Mouse (Mus musculus) kidney, embryonic 16.5 days (tissue): ENCODE measurements around the gene Mical3. TPM values are rescaled to one million over a fixed set of nuclear protein-coding genes. Genes with fewer than 3 reads are reported as not detected.

Experiments used
- ATAC-seq: fragments of 200-750 bp; cut with Nextera tagmentation; 2 replicates; pipeline ENCODE4 v1.8.0; 2017; ENCODE audit warnings: moderate TSS enrichment; ENCODE audit not compliant: low FRiP score, low TSS enrichment
- H3K27ac ChIP-seq: fragments of 300-500 bp; sonication (generic); 2 replicates; pipeline ENCODE4 v1.5.1; 2014; ENCODE audit warnings: low read length
- H3K27me3 ChIP-seq: fragments of 300-500 bp; sonication (generic); 2 replicates; pipeline ENCODE4 v1.6.1; 2014; ENCODE audit warnings: low read length, control low read depth, mixed read lengths; ENCODE audit not compliant: insufficient read depth
- H3K36me3 ChIP-seq: fragments of 300-500 bp; sonication (generic); 2 replicates; pipeline ENCODE4 v1.6.1; 2014; ENCODE audit warnings: low read length, control low read depth, mixed read lengths; ENCODE audit not compliant: insufficient read depth
- H3K4me1 ChIP-seq: fragments of 300-500 bp; sonication (generic); 2 replicates; pipeline ENCODE4 v1.6.1; 2014; ENCODE audit warnings: low read length, control low read depth, mixed read lengths; ENCODE audit not compliant: insufficient read depth
- H3K4me2 ChIP-seq: fragments of 300-500 bp; sonication (generic); replicated peaks from 2 replicates; pipeline ENCODE4 v1.6.1; 2014; ENCODE audit warnings: low read depth, low read length
- H3K4me3 ChIP-seq: fragments of 300-500 bp; sonication (generic); 2 replicates; pipeline ENCODE4 v1.5.1; 2014; ENCODE audit warnings: mild to moderate bottlenecking, low read length
- H3K9ac ChIP-seq: fragments of 300-500 bp; sonication (generic); replicated peaks from 2 replicates; pipeline ENCODE4 v1.6.1; 2014; ENCODE audit warnings: low read length
- H3K9me3 ChIP-seq: fragments of 300-500 bp; sonication (generic); 2 replicates; pipeline ENCODE4 v1.6.1; 2016; ENCODE audit warnings: low read length, control low read depth
- WGBS: fragments of 180-500 bp; shearing (Covaris S2); extraction: QIAGEN DNeasy Blood & Tissue Kit; methylation state at CpG from one replicate; pipeline ENCODE4 v1.1.7; 2014; 5-methylcytosine and 5-hydroxymethylcytosine counted together
- polyA plus RNA-seq: library from polyadenylated mRNA; unstranded; fragments of >200 nt; fragmentation: Nextera tagmentation; extraction: Ambion mirVana; gene quantifications from 2 replicates; pipeline ENCODE4 v1.2.1, GENCODE M21; 2015

Gene Mical3
- 10.9 and 11.6 TPM in 2 replicates for polyA plus RNA-seq

DNA sequence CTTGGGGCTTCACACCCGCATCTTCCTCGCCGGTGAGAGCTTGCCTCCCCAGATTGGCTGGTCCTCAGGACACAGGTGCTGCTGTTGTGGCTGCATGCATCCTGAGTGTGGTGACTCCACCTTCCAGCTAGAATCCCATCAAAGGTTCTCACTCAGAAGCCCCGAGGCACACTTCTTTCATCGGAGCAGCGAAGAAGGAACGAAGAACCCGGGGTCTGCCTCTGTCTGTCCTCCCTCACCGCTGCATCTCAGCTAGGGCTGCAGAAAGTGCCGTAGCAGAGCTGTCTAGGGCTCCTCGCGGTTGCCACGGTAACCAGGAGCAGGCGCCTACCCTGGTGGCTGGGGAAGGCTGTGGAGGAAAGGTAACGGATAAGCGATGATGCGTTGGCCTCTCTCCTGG is at the start of gene Mical3:
Gene Mical3 (minus strand): TSS at position 227 of the 400 bp plus-strand sequence.
- under 1% methylated on average over 17 of the region's 17 CpGs for WGBS
- peak within 1 kb of the TSS; percentile 74 for H3K4me2 ChIP-seq
- no peaks in the 10 kb centered on the region for H3K9me3 ChIP-seq
- peaks cover 14% of the 10 kb centered on the region for H3K4me1 ChIP-seq
- H3K9ac ChIP-seq: peak within 1 kb of the TSS; percentile 56
- no peak within 1 kb of the TSS for H3K27ac ChIP-seq
- peak within 1 kb of the TSS; percentile 41 for H3K4me3 ChIP-seq
- peaks cover 27% of the 10 kb centered on the region for H3K27me3 ChIP-seq
- ATAC-seq: peak; percentile 60
- no peaks in the 10 kb centered on the region for H3K36me3 ChIP-seq

DNA sequence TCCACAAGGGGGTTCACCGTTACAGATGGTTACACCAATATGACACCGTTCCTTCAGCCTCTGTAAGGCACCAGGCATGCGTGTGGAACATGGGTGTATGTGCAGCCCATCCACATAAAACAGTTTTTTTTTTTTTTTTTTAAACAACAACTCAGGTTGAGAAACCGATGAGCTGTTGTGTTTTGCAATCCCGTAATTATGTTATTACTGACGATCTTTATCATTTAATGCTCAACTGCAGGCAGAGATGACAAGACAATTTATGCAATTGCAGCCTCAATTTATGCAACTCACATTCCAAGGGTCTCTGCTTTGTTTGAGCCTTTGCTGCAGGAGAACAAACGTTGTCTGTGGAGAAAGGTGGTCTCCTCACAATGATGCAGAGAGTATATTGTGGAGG is 49.0 kb upstream of the Mical3 start:
- Histone ChIP-seq H3K36me3 (no peaks in the 10 kb centered on the region), H3K9ac (no peak overlapping the region), H3K4me3 (no peak overlapping the region), H3K4me1 (peaks cover 11% of the 10 kb centered on the region; the same call in 1 of the 2 replicates), H3K9me3 (no peaks in the 10 kb centered on the region), H3K4me2 (no peak overlapping the region), H3K27me3 (no peaks in the 10 kb centered on the region), H3K27ac (no peak overlapping the region)
- 72% methylated on average over 7 of the region's 7 CpGs for WGBS
- no peak for ATAC-seq

DNA sequence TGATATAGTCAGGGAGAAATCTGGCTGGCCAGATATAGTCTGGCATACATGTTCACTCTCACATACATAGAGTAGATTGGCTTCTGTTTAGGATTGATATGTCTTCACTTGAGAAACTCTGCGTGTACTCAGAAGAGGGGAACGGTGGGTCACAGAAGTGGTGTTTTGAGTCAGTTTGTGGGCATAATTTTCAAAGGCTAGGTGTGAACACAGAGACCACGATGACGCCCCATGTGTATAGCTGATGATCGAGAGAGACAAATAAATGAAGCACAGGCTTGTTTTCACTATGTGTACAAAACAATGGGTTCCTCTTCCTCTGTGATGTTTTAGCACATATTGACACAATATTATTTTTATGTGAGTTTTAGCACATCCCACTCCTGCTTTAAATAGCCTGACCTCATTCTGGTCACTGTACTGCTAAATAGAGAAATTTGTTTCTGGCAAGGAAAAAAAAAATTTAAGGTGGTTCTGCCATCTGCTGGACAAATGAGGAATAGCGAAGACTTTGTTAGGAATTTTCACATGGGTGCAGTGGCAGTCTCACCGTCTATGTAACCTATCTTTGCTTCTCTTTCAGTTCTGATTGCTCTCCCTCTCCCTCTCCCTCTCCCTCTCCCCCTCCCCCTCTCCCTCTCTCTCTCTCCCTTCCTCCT is 48.0 kb upstream of the Mical3 start:
- Histone ChIP-seq H3K27me3 (no peaks in the 10 kb centered on the region), H3K27ac (no peak overlapping the region), H3K4me3 (no peak overlapping the region), H3K4me2 (no peak overlapping the region), H3K36me3 (no peaks in the 10 kb centered on the region), H3K4me1 (0 out of 2 replicates have a peak, but pooled peaks cover 3% of the 10 kb centered on the region), H3K9ac (no peak overlapping the region), H3K9me3 (no peaks in the 10 kb centered on the region)
- 62% methylated on average over 7 of the region's 7 CpGs for WGBS
- no peak for ATAC-seq

DNA sequence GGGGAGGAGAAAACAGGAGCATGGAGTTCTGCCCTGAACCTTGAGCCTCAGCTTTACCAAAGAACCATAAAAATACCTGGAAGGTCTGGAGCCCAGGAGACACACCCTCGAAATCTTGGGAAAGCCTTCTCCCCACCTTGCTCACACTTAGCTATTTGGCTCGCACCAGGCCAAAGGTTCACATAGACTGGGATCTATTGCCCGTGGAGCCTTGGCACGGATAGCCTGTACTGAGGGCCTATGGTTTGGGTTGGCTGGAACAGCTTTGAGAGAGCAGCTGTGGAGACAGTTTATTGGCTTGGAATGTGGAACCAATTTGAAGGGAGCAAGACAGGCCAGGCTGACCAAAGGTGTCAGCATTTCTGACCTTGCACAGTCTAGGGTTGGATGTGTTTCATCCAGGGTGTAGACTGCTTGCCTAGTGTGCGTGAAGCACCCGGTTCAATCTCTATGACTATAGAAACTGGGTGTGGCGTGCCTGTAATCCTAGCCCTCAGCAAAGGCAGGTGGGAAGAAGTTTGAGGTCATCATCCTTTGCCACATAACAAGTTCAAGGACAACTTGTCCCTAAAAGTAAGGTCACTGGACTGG is 46.4 kb upstream of the Mical3 start:
- ATAC-seq: no peak
- Histone ChIP-seq H3K4me3 (no peak overlapping the region), H3K27ac (no peak overlapping the region), H3K36me3 (no peaks in the 10 kb centered on the region), H3K4me2 (no peak overlapping the region), H3K9ac (no peak overlapping the region), H3K4me1 (0 out of 2 replicates have a peak, but pooled peaks cover 7% of the 10 kb centered on the region), H3K9me3 (no peaks in the 10 kb centered on the region), H3K27me3 (no peaks in the 10 kb centered on the region)
- 78% methylated on average over 7 of the region's 7 CpGs for WGBS

DNA sequence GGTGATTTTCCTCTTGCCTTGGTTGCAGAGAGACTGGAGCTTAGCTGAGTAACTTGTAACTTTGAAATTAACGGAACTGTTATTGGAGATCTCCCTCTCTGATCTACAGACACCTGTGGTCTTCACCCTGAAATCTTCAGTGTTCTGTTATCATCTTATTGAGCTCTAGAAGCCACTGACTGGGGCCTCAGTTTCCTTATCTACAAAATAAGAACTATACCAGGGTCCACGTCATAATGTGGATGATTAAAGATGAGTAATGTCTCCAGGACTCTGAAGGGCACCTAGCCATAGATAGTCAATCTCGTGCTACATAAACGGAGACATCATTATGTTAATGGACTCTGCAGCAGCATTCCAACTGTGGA is 45.9 kb upstream of the Mical3 start:
- H3K4me2 ChIP-seq: no peak overlapping the region
- H3K27me3 ChIP-seq: no peaks in the 10 kb centered on the region
- no peak overlapping the region for H3K4me3 ChIP-seq
- ATAC-seq: no peak
- 0 out of 2 replicates have a peak, but pooled peaks cover 7% of the 10 kb centered on the region for H3K4me1 ChIP-seq
- WGBS: 67% methylated on average over 4 of the region's 4 CpGs
- no peaks in the 10 kb centered on the region for H3K36me3 ChIP-seq
- H3K9ac ChIP-seq: no peak overlapping the region
- H3K9me3 ChIP-seq: no peaks in the 10 kb centered on the region
- H3K27ac ChIP-seq: no peak overlapping the region

DNA sequence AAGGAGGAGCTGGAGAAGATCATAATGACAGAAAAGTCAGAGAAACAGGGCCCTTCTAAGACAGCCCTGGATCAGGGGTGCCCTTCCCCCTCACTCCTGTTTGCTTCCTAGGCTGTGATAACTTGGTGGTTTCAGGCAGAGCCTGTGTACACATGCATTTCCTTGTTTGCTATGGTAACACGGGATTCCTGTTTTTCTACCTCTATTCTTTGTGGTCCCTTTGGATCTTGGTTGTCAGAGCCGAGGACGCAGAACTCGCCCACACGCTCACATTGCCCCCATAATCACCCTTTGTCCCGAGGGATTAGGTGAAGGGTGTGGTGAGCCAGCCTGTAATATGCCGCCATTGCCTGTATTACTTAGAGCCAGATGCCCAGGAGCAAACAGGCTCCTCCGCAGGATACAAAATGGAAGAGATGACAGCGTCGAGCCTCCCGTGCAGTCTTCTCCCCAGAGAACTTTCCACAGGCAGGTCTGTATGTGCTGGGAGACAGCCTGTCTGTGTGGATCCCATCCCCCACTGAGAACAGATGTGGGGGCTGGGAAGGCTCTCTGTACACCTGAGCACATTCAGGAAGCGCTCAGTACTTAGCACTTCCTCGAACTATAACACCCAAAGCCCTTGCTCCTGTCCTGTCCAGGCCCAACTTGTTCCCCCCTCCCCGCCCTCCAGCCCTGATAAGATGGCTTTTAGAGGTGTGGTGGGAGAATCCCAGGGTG is 45.4 kb upstream of the Mical3 start:
- 48% methylated on average over 14 of the region's 14 CpGs for whole genome bisulfite sequencing
- Histone ChIP-seq H3K27me3 (no peaks in the 10 kb centered on the region), H3K27ac (no peak overlapping the region), H3K9me3 (no peaks in the 10 kb centered on the region), H3K4me2 (no peak overlapping the region), H3K36me3 (no peaks in the 10 kb centered on the region), H3K4me1 (0 out of 2 replicates have a peak, but pooled peaks cover 7% of the 10 kb centered on the region), H3K4me3 (no peak overlapping the region), H3K9ac (no peak overlapping the region)
- no peak for ATAC-seq

DNA sequence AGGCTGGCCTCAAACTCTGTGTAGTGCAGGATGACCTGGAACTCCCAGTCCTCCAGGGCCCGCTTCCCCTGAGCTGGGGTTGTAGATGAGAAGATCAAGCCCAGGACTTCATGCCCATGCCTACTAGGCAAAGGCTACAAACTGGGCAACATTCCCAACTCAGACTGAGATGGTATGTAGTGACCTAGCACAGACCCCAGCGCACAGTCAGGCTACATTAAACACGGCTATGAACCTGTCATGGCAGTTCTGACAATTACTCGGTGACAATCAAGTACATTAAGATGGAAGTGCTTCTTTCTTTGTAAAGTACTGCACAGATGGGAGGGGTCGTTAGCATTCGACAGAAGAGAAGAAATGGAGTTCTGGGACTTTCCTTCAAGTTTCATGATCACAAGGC is 44.0 kb upstream of the Mical3 start:
- H3K27me3 ChIP-seq: no peaks in the 10 kb centered on the region
- no peaks in the 10 kb centered on the region for H3K9me3 ChIP-seq
- H3K4me3 ChIP-seq: no peak overlapping the region
- H3K9ac ChIP-seq: no peak overlapping the region
- WGBS: 93% methylated on average over 6 of the region's 6 CpGs
- ATAC-seq: no peak
- no peak overlapping the region for H3K4me2 ChIP-seq
- no peaks in the 10 kb centered on the region for H3K36me3 ChIP-seq
- H3K4me1 ChIP-seq: 0 out of 2 replicates have a peak, but pooled peaks cover 7% of the 10 kb centered on the region
- no peak overlapping the region for H3K27ac ChIP-seq

DNA sequence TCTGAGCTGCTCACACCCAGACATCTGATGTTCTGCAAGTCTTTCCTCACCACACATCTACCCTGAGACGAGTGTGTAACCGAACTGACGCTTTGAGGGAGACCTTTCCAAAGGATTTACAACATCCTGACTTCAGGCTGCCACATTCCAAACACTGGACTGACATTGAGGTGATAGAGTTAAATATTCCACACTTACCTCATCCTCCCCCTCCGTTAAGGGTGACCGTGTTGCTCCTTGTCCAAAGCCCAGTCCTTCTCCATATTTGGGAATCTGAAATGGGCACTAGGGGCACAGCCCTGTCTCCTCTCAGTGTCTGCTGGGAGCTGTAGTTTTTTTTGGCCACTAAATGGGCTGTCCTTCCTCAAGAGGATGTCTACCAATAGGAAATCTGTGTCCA is 42.7 kb upstream of the Mical3 start:
- peaks cover 7% of the 10 kb centered on the region; the same call in 1 of the 2 replicates for H3K4me1 ChIP-seq
- no peaks in the 10 kb centered on the region for H3K36me3 ChIP-seq
- H3K4me3 ChIP-seq: no peak overlapping the region
- H3K9ac ChIP-seq: no peak overlapping the region; the same call in 1 of the 2 replicates
- H3K27me3 ChIP-seq: no peaks in the 10 kb centered on the region
- no peak overlapping the region for H3K4me2 ChIP-seq
- H3K27ac ChIP-seq: no peak overlapping the region
- no peak for ATAC-seq
- WGBS: 15% methylated on average over 5 of the region's 5 CpGs
- H3K9me3 ChIP-seq: no peaks in the 10 kb centered on the region

DNA sequence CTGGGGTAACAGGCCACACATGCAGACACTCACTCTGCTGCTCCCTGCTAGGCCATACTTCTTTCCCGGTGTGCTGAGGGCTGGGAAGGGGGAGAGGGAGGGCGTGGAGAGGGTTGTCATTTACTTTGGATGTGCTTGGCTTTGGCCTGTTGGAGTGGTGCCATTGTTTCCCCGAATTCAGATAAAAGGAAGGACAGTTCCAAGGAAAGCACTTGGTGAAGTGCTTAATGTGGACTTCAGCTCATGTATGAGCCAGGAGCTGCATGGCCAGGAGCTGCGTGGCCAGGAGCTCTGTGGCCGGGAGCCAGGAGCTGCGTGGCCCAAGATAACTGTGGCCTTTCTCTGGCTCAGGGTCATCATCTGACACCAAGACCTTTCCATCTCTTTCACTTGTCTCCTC is 40.3 kb upstream of the Mical3 start:
- Histone ChIP-seq H3K4me3 (no peak overlapping the region), H3K9ac (no peak overlapping the region), H3K4me1 (peaks cover 17% of the 10 kb centered on the region), H3K36me3 (no peaks in the 10 kb centered on the region), H3K4me2 (no peak overlapping the region), H3K27me3 (no peaks in the 10 kb centered on the region), H3K27ac (no peak overlapping the region), H3K9me3 (no peaks in the 10 kb centered on the region)
- WGBS: 74% methylated on average over 6 of the region's 6 CpGs
- no peak for ATAC-seq
